Mouse (Mus musculus) spleen, adult 12 weeks (tissue): ENCODE data around the gene Chid1.

Source experiments
- DNase-seq: peaks from one replicate; pipeline ENCODE4 v3.0.0; 2022; ENCODE audit warnings: low spot score

Chid1 gene

GRCm38 (mm10) chr7:141502556-141502905 is 37.1 kb downstream of the Chid1 start:
- no peak for DNase-seq

GRCm38 (mm10) chr7:141501820-141502555 is 37.7 kb downstream of the Chid1 start:
- DNase-seq = no peak

- DNase-seq = no peak
Measured at GRCm38 (mm10) chr7:141497600-141497999, 42.1 kb downstream of the Chid1 start.

GRCm38 (mm10) chr7:141495940-141496339 is 43.7 kb downstream of the Chid1 start:
- DNase-seq = no peak

- no peak for DNase-seq
Measured at GRCm38 (mm10) chr7:141495379-141495778, 44.3 kb downstream of the Chid1 start.

GRCm38 (mm10) chr7:141493729-141494128 is 45.9 kb downstream of the Chid1 start:
- DNase-seq = no peak

- DNase-seq = no peak
Measured at GRCm38 (mm10) chr7:141492738-141493137, 46.9 kb downstream of the Chid1 start.

GRCm38 (mm10) chr7:141491151-141491550 is 48.5 kb downstream of the Chid1 start:
- DNase-seq = no peak

- no peak for DNase-seq
Measured at GRCm38 (mm10) chr7:141487141-141487540, 52.5 kb downstream of the Chid1 start.

GRCm38 (mm10) chr7:141486239-141486638 is 53.4 kb downstream of the Chid1 start:
- no peak for DNase-seq

- DNase-seq = no peak
Measured at GRCm38 (mm10) chr7:141485606-141486005, 54.1 kb downstream of the Chid1 start.

- DNase-seq = no peak
Measured at GRCm38 (mm10) chr7:141485186-141485585, 54.5 kb downstream of the Chid1 start.

- DNase-seq = no peak
Measured at GRCm38 (mm10) chr7:141484186-141485120, 55.2 kb downstream of the Chid1 start.

GRCm38 (mm10) chr7:141483114-141483653 is 56.5 kb downstream of the Chid1 start:
- DNase-seq = no peak

- DNase-seq = no peak
Measured at GRCm38 (mm10) chr7:141482531-141483024, 57.1 kb downstream of the Chid1 start.

- DNase-seq = no peak
Measured at GRCm38 (mm10) chr7:141481498-141482401, 57.9 kb downstream of the Chid1 start.

GRCm38 (mm10) chr7:141480842-141481497 is 58.7 kb downstream of the Chid1 start:
- peak; percentile 67 for DNase-seq

GRCm38 (mm10) chr7:141478270-141478748 is 61.3 kb downstream of the Chid1 start:
- no peak for DNase-seq

- no peak for DNase-seq
Measured at GRCm38 (mm10) chr7:141477578-141478269, 61.9 kb downstream of the Chid1 start.

GRCm38 (mm10) chr7:141476981-141477370 is 62.7 kb downstream of the Chid1 start:
- DNase-seq = no peak
